Mouse (Mus musculus) G1E (cell line): ENCODE results near the gene Prkcq.

Experiments used
- CTCF ChIP-seq: IDR thresholded peaks from 2 replicates; pipeline ENCODE4 v1.5.1; 2012; ENCODE audit warnings: low read depth, low read length, inconsistent platforms, mixed read lengths
- POLR2AphosphoS5 ChIP-seq: IDR thresholded peaks from 2 replicates; pipeline ENCODE4 v1.6.1; 2012; ENCODE audit warnings: low read depth, low read length, inconsistent platforms; ENCODE audit not compliant: insufficient replicate concordance
- TAL1 ChIP-seq: conservative IDR thresholded peaks from 2 replicates; pipeline ENCODE4 v1.6.1; 2012; ENCODE audit warnings: low read depth, low read length, inconsistent platforms, mixed read lengths

DNA sequence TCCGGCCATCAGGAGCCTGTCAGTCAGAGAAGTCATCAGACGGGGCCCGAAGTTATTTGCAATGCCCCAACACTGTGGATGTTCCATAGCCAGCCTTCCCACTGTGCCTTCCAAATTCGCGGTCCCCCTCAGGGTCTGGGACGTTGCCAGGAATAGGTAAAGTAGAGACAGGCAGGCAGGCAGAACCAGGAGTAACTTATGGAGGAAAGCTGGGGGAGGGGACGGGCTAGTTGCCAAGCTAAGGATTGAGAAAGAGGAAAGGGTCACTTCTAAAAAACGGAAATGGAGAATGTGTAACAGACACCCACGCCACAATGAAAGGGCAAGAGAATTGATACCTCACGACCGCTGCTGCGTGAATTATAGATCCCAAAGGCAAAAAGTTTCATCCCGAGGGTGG lies 121.2 kb downstream of the Prkcq start:
- no peak for TF ChIP-seq CTCF
- no peak for TF ChIP-seq TAL1
- no peak for TF ChIP-seq POLR2AphosphoS5
